Mouse (Mus musculus) mature B cell (primary cell): Measurements from ENCODE around the gene Ankrd2.
"Not testable (repeated sequence)": the region's sequence is repeated elsewhere in the genome, so short reads cannot be mapped to it uniquely, and the experiment has no call there.

ENCODE experiments used
- in situ Hi-C: fragments of 300-500 bp; cut with MboI; formaldehyde crosslinking; loops from 2 replicates; pipeline ENCODE4 v1.14.3; 2019

Gene Ankrd2

GRCm38 (mm10) chr19:42056719-42057409 lies 21.1 kb downstream of the Ankrd2 start:
- in situ Hi-C loops: no loop called here

DNA sequence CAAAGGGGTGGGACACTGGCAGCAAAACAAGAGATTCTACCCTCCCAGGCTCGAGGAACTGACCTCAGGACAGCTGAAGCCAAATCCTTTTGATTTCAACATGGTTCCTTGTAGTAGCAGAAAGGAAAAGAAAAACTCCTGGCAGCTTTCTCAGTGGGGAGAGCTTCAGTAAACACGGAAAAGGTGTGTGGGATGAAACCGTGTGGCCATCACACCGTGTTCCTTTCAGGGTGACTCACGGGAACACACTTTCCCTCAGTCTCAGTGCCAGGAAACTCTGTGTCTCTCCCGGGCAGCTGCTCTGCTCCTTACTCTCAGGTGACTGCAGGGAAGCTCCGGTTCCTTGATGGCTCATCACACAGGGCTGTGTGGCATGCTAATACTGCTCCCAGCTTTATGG lies 22.6 kb downstream of the Ankrd2 start:
- in situ Hi-C loops: no loop called here

- in situ Hi-C loops: no loop called here
These were observed 25.6 kb downstream of the Ankrd2 start for GRCm38 (mm10) chr19:42061443-42061842.

DNA sequence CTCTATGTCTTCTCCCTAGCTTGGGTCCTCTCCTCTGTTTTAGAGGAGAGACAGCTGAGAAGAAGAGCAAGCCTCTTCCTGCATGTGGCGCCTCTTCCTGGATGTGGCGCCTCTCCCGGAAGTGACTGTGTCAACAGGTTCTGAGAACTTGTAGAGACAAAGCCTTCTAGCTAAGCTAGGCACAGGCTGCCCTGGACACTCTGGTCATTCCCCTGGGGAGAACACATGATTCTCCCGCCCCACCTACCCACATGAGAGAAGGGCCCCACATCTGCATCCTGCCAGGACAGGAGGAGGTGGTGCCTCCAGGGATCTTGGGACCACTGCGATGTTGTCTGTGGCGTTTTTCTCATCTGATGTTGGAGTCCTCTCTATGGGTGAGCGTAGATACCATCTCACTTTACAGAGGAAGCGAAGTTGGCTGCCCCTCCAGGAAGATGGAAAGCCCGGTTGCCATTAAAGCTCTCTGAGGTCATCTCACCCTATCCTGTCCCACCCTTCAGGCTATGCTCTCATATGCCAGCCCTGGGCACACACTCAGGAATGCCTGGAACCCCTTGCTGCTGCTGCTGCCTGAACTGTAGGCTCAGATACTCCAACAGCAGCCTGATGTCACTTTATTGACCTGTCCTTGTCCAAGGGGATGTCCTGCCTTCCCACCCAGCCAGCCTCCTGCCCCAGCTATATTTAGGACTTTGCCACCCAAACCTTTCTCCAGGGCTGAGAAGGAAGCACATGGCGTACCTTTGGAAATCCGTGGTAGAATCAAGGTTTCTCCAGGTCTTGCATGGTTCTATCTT lies 32.8 kb downstream of the Ankrd2 start:
- in situ Hi-C loops: no loop called here

- in situ Hi-C loops: no loop called here
These were observed 33.4 kb downstream of the Ankrd2 start for GRCm38 (mm10) chr19:42069241-42069525.

DNA sequence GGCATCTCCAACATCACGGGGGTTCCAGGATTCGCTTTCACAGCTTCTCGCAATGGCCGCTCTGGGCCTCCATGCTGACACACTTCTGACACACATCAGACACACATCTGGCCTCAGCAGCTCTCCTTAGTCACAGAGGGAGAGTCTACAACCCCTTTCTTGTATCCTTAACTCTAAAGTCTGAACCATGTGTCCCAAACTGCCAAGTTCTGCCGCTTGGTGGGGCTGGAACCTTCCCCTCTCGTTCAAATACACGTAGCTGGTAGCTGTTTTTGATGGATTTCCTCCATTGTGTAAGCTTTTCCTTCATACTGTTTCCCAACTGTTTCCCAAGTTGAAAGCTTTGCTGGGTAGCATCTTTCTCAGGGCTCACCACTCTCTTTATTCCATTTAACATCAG lies 35.4 kb downstream of the Ankrd2 start:
- in situ Hi-C loops: no loop called here

DNA sequence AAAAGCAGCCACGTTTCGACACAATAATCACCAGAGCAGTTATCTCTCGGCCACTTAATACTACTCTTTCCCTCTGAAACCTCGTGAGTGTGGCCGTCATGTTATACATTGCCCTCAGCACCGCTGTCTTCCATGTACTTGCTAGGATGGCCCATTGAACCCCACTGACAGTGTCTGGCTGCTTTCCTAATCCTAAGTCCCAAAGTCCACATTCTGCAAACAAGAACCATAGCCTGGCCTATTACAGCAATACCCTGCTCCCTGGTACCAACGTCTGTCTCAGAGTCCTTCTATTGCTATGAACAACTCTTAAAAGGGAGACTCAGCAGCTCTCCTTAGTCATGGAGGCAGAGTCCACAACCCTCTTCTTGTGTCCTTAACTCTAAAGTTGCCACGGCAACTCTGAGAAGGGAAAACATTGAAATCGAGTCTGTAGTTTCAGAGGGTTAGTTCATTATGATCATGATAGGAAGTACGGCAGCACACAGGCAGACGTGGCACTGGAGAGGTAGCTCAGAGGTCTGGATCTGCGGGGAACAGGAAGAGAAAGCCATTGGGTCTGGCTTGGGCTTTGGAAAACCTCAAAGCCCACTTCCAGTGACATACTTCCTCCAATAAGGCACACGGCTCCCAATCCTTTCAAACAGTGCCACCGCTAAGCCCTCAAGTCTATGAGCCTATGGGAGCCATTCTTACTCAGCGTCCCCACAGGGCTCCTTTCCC lies 36.2 kb downstream of the Ankrd2 start:
- in situ Hi-C loops: no loop called here

GRCm38 (mm10) chr19:42072802-42073201 lies 37.0 kb downstream of the Ankrd2 start:
- in situ Hi-C loops: no loop called here

- in situ Hi-C loops: no loop called here
These were observed 39.3 kb downstream of the Ankrd2 start for GRCm38 (mm10) chr19:42075051-42075450.

DNA sequence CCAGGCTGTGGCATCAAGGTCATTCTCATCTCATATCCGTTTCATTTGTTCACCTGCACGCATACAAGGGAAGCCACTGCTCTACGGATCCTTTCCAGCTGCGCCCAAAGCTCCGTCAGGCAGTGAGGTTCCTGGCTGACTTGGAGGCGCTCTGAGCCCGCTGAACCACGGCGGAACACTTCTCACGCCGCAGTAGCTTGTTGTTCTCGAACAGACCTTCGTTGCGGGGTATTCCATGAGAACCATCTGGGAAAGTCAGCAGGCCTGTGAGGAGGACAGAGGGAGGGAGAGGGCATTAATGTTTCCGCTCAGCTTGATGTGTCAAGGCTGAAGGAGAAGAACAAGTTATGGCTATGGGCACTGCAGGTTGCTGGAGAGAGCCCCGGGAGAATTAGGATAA lies 40.2 kb downstream of the Ankrd2 start:
- in situ Hi-C loops: no loop called here

GRCm38 (mm10) chr19:42078566-42078965 lies 42.8 kb downstream of the Ankrd2 start:
- in situ Hi-C loops: no loop called here

GRCm38 (mm10) chr19:42079006-42079405 lies 43.2 kb downstream of the Ankrd2 start:
- in situ Hi-C loops: no loop called here

DNA sequence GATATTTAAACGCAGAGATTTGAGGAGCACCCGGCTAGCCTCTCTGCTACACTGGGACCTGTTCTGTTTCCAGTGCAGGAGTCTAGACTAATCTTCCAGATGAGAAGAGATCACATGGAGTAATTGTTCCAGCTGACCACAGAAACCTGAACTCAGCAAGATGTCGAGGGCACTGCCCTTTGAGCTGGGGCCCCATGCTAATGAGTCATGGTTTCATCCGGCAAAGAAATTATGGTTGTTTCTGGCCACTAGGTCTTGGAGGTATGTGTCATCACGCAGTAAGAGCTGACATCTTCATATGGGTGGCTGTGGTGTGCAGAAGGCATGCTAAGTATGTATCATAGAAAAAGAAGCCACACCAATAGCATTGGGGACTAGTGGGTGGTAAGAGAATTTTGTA lies 44.1 kb downstream of the Ankrd2 start:
- in situ Hi-C loops: no loop called here

- in situ Hi-C loops: no loop called here
These were observed 44.7 kb downstream of the Ankrd2 start for GRCm38 (mm10) chr19:42080469-42080868.

GRCm38 (mm10) chr19:42081613-42082012 lies 45.8 kb downstream of the Ankrd2 start:
- in situ Hi-C loops: not testable (repeated sequence)

DNA sequence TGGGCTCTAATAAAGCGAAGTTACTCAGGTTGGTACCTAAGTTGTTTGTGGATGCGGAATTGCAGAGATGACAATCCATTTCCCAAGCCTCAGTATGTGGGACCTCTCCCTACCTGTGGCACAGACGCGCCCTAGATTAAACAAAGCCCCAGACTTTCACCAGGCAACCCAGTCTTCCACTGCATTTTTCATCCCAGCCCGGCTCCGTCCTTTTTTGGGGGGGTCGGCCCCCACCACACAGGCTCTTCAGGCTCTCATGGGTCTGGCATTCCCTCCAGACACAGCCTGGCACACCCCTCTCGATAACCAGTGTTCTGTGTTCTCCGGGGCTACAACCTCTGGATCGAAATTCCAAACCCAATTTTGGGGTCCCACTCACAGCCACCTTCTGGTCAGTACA lies 49.9 kb downstream of the Ankrd2 start:
- in situ Hi-C loops: no loop called here

DNA sequence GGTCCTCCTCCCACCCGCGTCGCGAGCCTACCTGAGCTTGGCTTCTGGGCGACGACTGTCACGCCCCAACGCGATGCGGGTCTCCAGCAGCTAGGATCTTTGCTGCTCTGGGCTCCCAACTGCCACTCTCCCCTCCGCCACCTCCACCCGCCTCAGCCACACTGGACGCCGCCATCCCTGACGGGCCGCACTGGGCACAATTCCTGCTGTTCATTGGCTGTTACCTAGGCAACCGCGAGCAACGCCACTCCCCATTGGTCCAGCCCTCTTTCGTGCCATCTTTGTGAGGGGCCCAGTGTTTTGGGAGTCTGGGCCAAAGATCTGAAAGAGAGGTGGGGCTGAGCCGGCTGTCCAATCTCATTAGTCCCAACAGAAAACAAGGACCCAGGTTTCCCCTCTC lies 50.4 kb downstream of the Ankrd2 start, which contains the start of gene Morn4:
Morn4 (minus strand) TSS at position 192 of the 400 bp plus-strand sequence.
- in situ Hi-C loops: no loop called here

DNA sequence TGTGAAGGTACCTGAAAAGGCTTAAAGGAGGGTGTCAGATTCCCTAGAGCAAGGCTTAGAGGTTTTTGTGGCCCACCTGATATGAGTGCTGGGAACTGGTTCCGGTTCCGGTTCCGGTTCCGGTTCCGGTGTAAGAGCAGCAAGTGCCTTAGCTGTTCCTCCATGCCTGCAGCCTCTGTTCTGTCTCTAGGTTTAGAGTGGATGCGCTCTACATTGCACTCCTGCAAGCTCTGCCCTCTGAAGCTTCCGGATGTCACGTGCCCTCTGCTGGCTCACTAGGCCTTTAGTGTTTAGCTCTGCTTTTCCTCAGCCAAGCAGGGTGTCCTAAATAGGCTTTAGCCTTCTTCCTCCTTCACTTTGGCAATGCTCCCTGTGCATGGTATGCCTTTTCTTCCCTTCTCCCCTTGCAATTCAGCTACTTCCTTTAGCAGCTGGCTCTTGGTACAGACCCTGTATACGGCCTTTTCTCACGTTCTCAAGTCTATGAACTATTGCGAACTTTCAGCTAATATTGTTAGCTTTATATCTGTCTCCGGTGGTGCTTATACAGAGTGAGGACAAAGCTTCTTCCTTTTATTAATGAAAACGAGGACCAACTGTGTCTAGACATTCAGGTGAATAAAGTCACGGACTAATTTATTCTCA lies 53.4 kb downstream of the Ankrd2 start:
- in situ Hi-C loops: no loop called here

- in situ Hi-C loops: no loop called here
These were observed 54.2 kb downstream of the Ankrd2 start, which contains the start of gene Pi4k2a for GRCm38 (mm10) chr19:42089748-42090595. Gene Pi4k2a, plus strand, starts transcription at chr19:42090470.

GRCm38 (mm10) chr19:42090637-42091141 lies 54.9 kb downstream of the Ankrd2 start:
- in situ Hi-C loops: no loop called here
